Mouse (Mus musculus) G1E-ER4 (cell line): Measurements from ENCODE around the gene Gnl2. TPM values are rescaled to one million over a fixed set of nuclear protein-coding genes. Genes with fewer than 3 reads are reported as not detected.

Experiments used
- GATA1 ChIP-seq: IDR thresholded peaks from one replicate; pipeline ENCODE4 v1.8.0; 2012; ENCODE audit warnings: low read length, inconsistent platforms
- polyA plus RNA-seq: library from polyadenylated mRNA; stranded (reverse); fragments of >175 nt; gene quantifications from 2 replicates; pipeline ENCODE4 v1.2.3, GENCODE M21; 2012

The Gnl2 gene
- polyA plus RNA-seq, 1 experiment: 75.8 TPM

DNA sequence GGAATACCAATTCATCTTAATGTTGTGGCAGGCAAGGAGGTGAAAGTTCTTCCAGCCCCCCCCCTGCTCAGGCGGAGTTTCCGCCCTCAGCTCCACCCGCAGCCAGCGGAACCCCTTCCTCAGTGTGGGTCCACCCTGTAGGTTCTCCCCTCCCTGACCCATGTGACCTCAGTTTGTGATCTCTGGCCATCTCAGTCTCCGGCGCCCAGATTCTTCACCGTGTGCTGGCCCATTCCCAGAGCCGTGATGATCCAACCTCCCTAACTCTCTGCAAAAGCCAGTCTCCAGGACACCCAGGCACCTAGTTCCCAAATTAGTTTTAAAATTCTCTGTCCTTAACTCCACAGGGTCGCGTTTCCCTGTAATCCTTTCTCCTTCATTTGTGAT lies 28.7 kb upstream of the Gnl2 start:
- TF ChIP-seq GATA1: no peak

GRCm38 (mm10) chr4:124988382-124988781 lies 28.0 kb upstream of the Gnl2 start:
- no peak for TF ChIP-seq GATA1

DNA sequence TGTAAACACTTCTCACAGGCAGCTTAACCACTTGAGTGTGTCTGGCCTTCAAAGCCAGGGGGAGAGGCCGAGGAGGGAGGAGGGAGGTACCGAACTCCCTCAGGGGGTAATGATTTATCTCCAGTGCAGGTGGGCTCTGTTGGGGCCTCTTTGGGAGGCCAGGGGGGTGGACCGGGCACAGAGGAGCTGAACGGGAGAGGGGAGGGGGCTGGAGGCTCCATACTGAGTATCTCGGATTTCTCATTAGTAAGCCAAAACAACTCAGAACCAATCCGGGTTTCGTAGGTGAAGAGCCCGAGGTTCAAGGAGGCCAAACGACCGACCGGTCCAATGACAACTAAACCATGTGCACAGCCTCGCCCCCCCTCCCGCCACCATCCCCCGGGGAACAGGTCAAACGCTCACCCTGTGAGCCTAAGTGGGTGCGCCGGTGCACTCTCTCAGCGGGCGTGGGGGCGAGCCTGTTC lies 26.6 kb upstream of the Gnl2 start:
- TF ChIP-seq GATA1: no peak

GRCm38 (mm10) chr4:124990325-124990724 lies 26.1 kb upstream of the Gnl2 start:
- no peak for TF ChIP-seq GATA1

- no peak for TF ChIP-seq GATA1
Observed at GRCm38 (mm10) chr4:124997479-124998147, 18.8 kb upstream of the Gnl2 start.

- TF ChIP-seq GATA1: no peak
Observed at GRCm38 (mm10) chr4:124999548-124999947, 16.8 kb upstream of the Gnl2 start.

GRCm38 (mm10) chr4:125002978-125003377 lies 13.4 kb upstream of the Gnl2 start:
- TF ChIP-seq GATA1: no peak

DNA sequence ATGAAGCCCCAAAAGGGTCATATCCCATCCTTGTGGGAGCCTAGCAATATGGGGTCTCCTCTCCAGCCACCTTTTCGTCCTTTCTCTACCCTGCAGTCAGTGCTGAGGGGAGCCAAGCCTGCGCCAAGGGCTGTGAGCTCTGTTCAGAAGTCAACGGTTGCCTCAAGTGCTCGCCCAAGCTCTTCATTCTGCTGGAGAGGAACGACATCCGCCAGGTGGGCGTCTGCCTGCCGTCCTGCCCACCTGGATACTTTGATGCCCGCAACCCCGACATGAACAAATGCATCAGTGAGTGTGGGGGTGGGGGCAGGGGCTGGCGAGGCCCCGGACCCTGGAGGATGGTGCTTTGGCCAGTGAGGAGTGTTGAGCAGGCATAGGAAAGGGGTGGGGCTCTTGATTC lies 11.5 kb upstream of the Gnl2 start:
- no peak for TF ChIP-seq GATA1

GRCm38 (mm10) chr4:125007460-125007859 lies 8.9 kb upstream of the Gnl2 start:
- no peak for TF ChIP-seq GATA1

- TF ChIP-seq GATA1: no peak
Observed at GRCm38 (mm10) chr4:125008220-125008619, 8.2 kb upstream of the Gnl2 start.

GRCm38 (mm10) chr4:125008712-125009111 lies 7.7 kb upstream of the Gnl2 start:
- no peak for TF ChIP-seq GATA1

DNA sequence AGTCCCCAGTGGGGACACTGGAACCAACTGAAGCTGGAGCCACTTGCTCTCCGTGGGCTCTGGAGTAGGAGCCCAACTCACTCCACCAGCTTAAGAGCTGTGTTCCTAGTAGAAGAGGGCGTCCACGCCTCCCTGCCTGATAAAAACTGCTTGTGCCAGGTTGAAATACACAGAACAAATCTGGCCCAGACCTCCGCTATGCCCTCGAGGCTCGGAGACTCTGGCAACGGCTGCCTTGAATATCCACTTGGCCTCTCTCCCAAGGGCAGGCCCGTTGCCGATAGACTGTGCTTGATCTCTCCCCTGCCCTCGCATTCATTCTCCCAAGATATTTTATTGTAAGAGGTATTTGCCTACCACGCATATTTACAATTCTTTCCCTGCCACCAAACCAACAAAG lies 1.0 kb downstream of the Gnl2 start:
- no peak for TF ChIP-seq GATA1

- no peak for TF ChIP-seq GATA1
Observed at GRCm38 (mm10) chr4:125020780-125021538, 4.6 kb downstream of the Gnl2 start.

DNA sequence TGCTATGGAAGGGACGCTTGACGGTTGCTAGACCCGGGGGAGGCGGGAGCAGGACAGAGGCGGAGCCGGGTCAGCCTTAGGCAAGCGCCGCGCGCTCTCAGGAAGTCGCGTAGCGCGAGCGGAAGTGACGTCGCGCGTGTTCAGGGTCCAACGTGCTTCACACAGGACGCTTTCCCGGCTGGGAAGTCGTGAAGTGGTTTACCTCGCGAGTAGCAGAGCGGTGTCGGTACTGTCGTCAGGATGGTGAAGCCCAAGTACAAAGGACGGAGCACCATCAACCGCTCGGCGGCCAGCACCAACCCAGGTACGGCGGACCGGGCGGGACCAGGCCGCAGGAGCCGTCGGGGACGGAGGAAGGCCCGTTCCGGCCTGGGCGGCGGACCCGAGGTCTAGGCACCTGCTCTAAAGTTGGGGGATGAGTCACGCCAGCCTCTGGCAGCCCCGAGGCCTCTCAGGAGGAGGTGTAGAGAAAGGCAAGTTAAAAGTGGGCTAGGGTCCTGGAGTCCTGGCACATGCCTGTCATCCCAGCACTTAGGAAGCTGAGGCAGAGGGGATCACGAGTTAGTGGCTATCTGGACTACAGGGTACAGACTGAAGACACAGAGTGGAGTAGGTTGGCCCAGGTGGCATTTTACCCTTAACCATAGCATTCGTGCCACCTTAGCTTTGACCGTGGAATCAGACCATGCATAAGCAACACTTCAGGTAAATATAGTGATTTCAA lies 13.7 kb downstream of the Gnl2 start:
- no peak for TF ChIP-seq GATA1

GRCm38 (mm10) chr4:125034341-125034740 lies 18.0 kb downstream of the Gnl2 start:
- TF ChIP-seq GATA1: no peak

DNA sequence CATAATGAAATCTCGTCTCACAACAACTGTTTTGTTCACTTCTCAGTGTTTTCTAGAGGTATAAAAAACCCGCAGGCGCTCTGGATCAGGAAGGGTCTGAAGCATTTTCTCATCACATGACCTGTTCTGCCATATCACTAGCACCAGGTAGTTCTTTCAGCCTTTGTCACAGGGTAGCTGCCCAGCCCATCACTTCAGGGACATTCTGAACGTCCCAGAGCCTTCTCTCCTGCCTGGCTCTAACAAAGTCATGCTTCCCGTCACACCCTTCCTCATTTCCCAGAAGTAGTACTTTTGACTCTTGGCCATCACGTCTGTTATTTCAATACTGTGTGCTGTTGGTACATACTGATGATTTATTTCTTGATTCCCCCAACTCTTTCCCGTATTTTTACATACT lies 28.1 kb downstream of the Gnl2 start:
- no peak for TF ChIP-seq GATA1
